Mouse (Mus musculus): ENCODE data around the gene Gm17455. TPM values are rescaled to one million over a fixed set of nuclear protein-coding genes. Genes with fewer than 3 reads are reported as not detected.

Gene Gm17455
- total RNA-seq, 1 experiment: 0.31 TPM

- no peaks in the 10 kb centered on the region for H3K9me3 ChIP-seq (ENCODE audit: control insufficient read depth, insufficient read depth, low read depth, low read length)
- no peak for DNase-seq (ENCODE audit: low read depth, low spot score)
- in situ Hi-C loops (cut with MboI; ENCODE audit: low sequenced_read_pairs in 2 of 2, unreplicated experiment in 2 of 2): no loop called here
- no peak overlapping the region for H3K27ac ChIP-seq (ENCODE audit: insufficient read depth, low read depth, low read length, poor library complexity, severe bottlenecking)
- H3K36me3 ChIP-seq (ENCODE audit: control insufficient read depth, insufficient read depth, low read length, poor library complexity, severe bottlenecking): no peaks in the 10 kb centered on the region
- H3K9ac ChIP-seq (ENCODE audit: insufficient read depth, low read depth, low read length, poor library complexity, severe bottlenecking): no peak overlapping the region
- no peak overlapping the region for H3K4me3 ChIP-seq (ENCODE audit: insufficient read depth in 1 of 2, low read depth in 1 of 2, low read length in 2 of 2, poor library complexity in 1 of 2, severe bottlenecking in 1 of 2)
- TF ChIP-seq ZNF384 (IDR thresholded peaks at IDR 0.05; ENCODE audit: low read depth, low read length) (no peak), ZC3H11A (IDR thresholded peaks at IDR 0.05; ENCODE audit: borderline replicate concordance, low read depth, low read length) (no peak), HCFC1 (IDR thresholded peaks at IDR 0.05; ENCODE audit: borderline replicate concordance, insufficient read depth, low read length) (no peak), CHD2 (IDR thresholded peaks at IDR 0.05; ENCODE audit: low read depth, low read length) (no peak), MAFK (IDR thresholded peaks at IDR 0.05; ENCODE audit: insufficient read depth, low read depth, low read length) (no peak)
- H3K4me1 ChIP-seq (ENCODE audit: control insufficient read depth in 2 of 2, insufficient read depth in 2 of 2, low read length in 2 of 2, poor library complexity in 1 of 2): no peaks in the 10 kb centered on the region
Observed at GRCm38 (mm10) chr10:60370098-60370497, 29.4 kb upstream of the Gm17455 start.

GRCm38 (mm10) chr10:60370601-60371061, 28.9 kb upstream of the Gm17455 start:
- Histone ChIP-seq H3K27ac (ENCODE audit: insufficient read depth, low read depth, low read length, poor library complexity, severe bottlenecking) (no peak overlapping the region), H3K9me3 (ENCODE audit: control insufficient read depth, insufficient read depth, low read depth, low read length) (no peaks in the 10 kb centered on the region), H3K4me3 (ENCODE audit: insufficient read depth in 1 of 2, low read depth in 1 of 2, low read length in 2 of 2, poor library complexity in 1 of 2, severe bottlenecking in 1 of 2) (no peak overlapping the region), H3K9ac (ENCODE audit: insufficient read depth, low read depth, low read length, poor library complexity, severe bottlenecking) (no peak overlapping the region), H3K36me3 (ENCODE audit: control insufficient read depth, insufficient read depth, low read length, poor library complexity, severe bottlenecking) (no peaks in the 10 kb centered on the region), H3K4me1 (ENCODE audit: control insufficient read depth in 2 of 2, insufficient read depth in 2 of 2, low read length in 2 of 2, poor library complexity in 1 of 2) (no peaks in the 10 kb centered on the region)
- no peak for TF ChIP-seq HCFC1 (IDR thresholded peaks at IDR 0.05; ENCODE audit: borderline replicate concordance, insufficient read depth, low read length)
- TF ChIP-seq ZNF384 (IDR thresholded peaks at IDR 0.05; ENCODE audit: low read depth, low read length): no peak
- TF ChIP-seq MAFK (IDR thresholded peaks at IDR 0.05; ENCODE audit: insufficient read depth, low read depth, low read length): no peak
- no peak for TF ChIP-seq ZC3H11A (IDR thresholded peaks at IDR 0.05; ENCODE audit: borderline replicate concordance, low read depth, low read length)
- TF ChIP-seq CHD2 (IDR thresholded peaks at IDR 0.05; ENCODE audit: low read depth, low read length): no peak
- no peak for DNase-seq (ENCODE audit: low read depth, low spot score)
- in situ Hi-C loops (cut with MboI; ENCODE audit: low sequenced_read_pairs in 2 of 2, unreplicated experiment in 2 of 2): no loop called here

DNA sequence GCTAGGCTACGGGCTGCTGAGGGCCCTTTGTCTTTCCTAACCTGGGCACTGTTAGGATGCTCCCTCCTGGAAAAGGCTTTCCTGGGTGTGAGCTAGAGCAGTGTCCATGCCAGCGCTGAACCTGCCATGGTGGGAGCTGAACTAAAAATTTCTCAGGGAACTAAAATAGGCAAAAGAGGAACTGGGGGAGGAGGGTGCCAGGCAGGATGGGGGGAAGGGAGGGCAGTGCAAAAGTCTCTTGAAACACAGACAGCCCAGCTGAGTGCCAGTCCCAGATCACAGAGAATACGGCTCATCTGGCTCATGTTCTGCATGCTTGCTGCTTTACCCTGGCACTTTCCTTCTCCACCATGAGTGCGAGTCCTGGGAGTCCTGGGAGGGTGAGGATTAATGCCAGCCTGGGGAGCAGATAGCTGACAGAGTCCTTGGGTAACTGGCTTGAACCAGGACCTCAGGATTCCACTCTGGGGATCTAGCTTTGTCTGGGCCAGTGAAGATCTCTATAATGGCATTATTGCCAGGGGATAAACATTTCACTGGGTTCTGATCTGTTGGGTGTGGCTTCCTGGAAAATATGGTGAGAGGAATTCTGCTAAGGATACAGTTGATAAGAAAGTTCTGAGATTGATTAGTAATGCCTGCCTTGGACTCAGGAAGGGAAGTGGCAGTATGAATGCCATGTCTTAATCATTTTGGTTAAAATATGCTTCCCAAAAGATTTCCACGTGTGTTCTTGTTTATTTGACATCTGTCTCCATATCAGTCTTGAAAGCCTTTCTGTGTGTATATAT, 27.7 kb upstream of the Gm17455 start:
- TF ChIP-seq CHD2 (IDR thresholded peaks at IDR 0.05; ENCODE audit: low read depth, low read length) (no peak), HCFC1 (IDR thresholded peaks at IDR 0.05; ENCODE audit: borderline replicate concordance, insufficient read depth, low read length) (no peak), ZNF384 (IDR thresholded peaks at IDR 0.05; ENCODE audit: low read depth, low read length) (no peak), ZC3H11A (IDR thresholded peaks at IDR 0.05; ENCODE audit: borderline replicate concordance, low read depth, low read length) (no peak), MAFK (IDR thresholded peaks at IDR 0.05; ENCODE audit: insufficient read depth, low read depth, low read length) (no peak)
- in situ Hi-C loops (cut with MboI; ENCODE audit: low sequenced_read_pairs in 2 of 2, unreplicated experiment in 2 of 2): no loop called here
- Histone ChIP-seq H3K4me3 (ENCODE audit: insufficient read depth in 1 of 2, low read depth in 1 of 2, low read length in 2 of 2, poor library complexity in 1 of 2, severe bottlenecking in 1 of 2) (no peak overlapping the region), H3K9ac (ENCODE audit: insufficient read depth, low read depth, low read length, poor library complexity, severe bottlenecking) (no peak overlapping the region), H3K4me1 (ENCODE audit: control insufficient read depth in 2 of 2, insufficient read depth in 2 of 2, low read length in 2 of 2, poor library complexity in 1 of 2) (no peaks in the 10 kb centered on the region), H3K27ac (ENCODE audit: insufficient read depth, low read depth, low read length, poor library complexity, severe bottlenecking) (no peak overlapping the region), H3K36me3 (ENCODE audit: control insufficient read depth, insufficient read depth, low read length, poor library complexity, severe bottlenecking) (no peaks in the 10 kb centered on the region), H3K9me3 (ENCODE audit: control insufficient read depth, insufficient read depth, low read depth, low read length) (no peaks in the 10 kb centered on the region)
- no peak for DNase-seq (ENCODE audit: low read depth, low spot score)

- Histone ChIP-seq H3K4me1 (ENCODE audit: control insufficient read depth in 2 of 2, insufficient read depth in 2 of 2, low read length in 2 of 2, poor library complexity in 1 of 2) (no peaks in the 10 kb centered on the region), H3K27ac (ENCODE audit: insufficient read depth, low read depth, low read length, poor library complexity, severe bottlenecking) (no peak overlapping the region), H3K36me3 (ENCODE audit: control insufficient read depth, insufficient read depth, low read length, poor library complexity, severe bottlenecking) (no peaks in the 10 kb centered on the region), H3K9ac (ENCODE audit: insufficient read depth, low read depth, low read length, poor library complexity, severe bottlenecking) (no peak overlapping the region), H3K4me3 (ENCODE audit: insufficient read depth in 1 of 2, low read depth in 1 of 2, low read length in 2 of 2, poor library complexity in 1 of 2, severe bottlenecking in 1 of 2) (no peak overlapping the region), H3K9me3 (ENCODE audit: control insufficient read depth, insufficient read depth, low read depth, low read length) (no peaks in the 10 kb centered on the region)
- no peak for DNase-seq (ENCODE audit: low read depth, low spot score)
- in situ Hi-C loops (cut with MboI; ENCODE audit: low sequenced_read_pairs in 2 of 2, unreplicated experiment in 2 of 2): no loop called here
- TF ChIP-seq MAFK (IDR thresholded peaks at IDR 0.05; ENCODE audit: insufficient read depth, low read depth, low read length) (no peak), CHD2 (IDR thresholded peaks at IDR 0.05; ENCODE audit: low read depth, low read length) (no peak), HCFC1 (IDR thresholded peaks at IDR 0.05; ENCODE audit: borderline replicate concordance, insufficient read depth, low read length) (no peak), ZC3H11A (IDR thresholded peaks at IDR 0.05; ENCODE audit: borderline replicate concordance, low read depth, low read length) (no peak), ZNF384 (IDR thresholded peaks at IDR 0.05; ENCODE audit: low read depth, low read length) (no peak)
Observed at GRCm38 (mm10) chr10:60373543-60373936, 26.0 kb upstream of the Gm17455 start.
